Mouse (Mus musculus) T-helper 17 cell (primary cell): Measurements from ENCODE around the gene Ppl.

ENCODE experiments used
- in situ Hi-C, 2 experiments: fragments of 300-600 bp; cut with MboI, MseI; formaldehyde crosslinking; loops; 1 replicate in 1 of 2; 2 replicates in 1 of 2; pipeline ENCODE4 v1.15.1; 2025; ENCODE audit warnings: high pct_unique_total_duplicates in 2 of 2

The Ppl gene

DNA sequence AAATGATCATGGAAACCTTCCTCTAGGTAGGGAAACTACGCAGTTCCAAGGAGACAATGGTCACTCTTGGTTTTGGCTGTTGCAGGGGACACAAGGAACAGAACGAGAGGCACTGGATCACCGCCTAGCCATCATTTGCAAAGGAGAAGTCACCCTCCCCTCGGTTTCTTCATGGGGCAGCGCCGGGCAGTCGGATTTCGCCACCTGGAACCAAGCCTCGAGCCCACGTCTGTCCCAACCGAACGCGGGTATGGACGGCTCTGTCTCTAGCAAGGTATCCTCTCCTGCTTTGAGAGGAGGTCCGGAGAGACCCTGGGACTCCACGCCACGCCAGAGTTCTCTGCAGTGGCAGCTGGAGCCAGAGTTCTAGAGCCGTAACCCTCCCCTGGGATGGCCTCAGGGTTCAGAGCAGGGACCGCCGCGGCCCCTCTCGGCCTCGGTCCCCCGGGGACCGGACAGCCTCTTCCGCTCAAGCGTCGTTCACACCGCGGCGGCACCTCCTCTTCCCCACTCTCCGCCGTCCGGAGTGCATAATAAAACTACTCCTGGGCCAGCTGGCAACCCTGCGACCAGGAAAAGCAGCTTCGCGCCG is 82.9 kb downstream of the Ppl start:
- in situ Hi-C loops, result no loop called here

DNA sequence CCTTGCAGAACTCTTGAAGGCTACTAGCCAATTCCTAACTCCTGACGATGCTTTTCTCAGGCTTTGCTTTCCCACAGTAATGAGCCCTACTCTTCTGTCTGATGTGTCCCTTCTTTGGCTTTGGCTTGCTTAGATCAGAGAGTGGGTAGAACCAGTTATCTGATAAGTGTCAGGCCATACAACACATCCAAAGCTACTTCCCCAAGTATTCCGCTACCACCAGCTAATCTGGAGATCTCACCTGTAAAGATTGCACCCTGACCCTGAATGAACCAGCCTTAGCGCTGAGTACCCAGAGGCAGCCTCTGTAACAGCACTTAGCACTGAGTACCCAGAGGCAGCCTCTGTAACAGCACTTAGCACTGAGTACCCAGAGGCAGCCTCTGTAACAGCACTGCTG is 86.9 kb downstream of the Ppl start:
- in situ Hi-C loops, result no loop called here

DNA sequence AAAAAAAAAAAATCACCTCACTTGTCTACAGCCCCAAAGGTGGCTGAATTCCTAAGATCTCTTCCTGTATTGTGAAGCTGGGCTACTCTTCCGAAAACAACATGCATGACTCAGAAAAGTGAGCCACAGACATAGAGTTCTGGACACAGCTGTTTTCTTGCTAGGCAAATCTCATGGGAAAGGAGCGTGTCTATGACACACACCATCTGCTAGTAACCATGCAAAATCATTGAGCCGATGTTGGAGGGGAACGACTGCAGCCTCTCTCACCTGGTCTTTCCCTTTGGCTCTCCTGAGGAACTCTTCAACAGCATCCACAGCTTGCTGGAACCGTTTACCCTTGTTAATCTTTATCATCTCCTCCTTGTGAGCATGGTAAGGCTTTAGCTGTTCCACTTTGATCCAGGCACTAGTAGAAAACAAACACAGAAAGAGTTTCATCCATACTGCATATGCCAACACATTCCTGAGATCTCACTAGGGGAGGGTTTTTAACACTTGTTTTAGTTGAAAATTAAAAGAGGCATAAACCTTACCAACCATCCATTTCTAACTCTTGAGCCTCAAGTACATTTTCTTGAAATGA is 95.5 kb downstream of the Ppl start:
- in situ Hi-C loops, result no loop called here
